Mouse (Mus musculus) ES-CJ7 (cell line): ENCODE results near the gene Tab1.
A peak's percentile ranks its signal among the peaks of the same experiment; 100 is the strongest.

Experiments used
- DNase-seq: peaks from one replicate; pipeline ENCODE4 v3.0.0; 2011; ENCODE audit warnings: low read depth, low spot score

Tab1 gene

DNA sequence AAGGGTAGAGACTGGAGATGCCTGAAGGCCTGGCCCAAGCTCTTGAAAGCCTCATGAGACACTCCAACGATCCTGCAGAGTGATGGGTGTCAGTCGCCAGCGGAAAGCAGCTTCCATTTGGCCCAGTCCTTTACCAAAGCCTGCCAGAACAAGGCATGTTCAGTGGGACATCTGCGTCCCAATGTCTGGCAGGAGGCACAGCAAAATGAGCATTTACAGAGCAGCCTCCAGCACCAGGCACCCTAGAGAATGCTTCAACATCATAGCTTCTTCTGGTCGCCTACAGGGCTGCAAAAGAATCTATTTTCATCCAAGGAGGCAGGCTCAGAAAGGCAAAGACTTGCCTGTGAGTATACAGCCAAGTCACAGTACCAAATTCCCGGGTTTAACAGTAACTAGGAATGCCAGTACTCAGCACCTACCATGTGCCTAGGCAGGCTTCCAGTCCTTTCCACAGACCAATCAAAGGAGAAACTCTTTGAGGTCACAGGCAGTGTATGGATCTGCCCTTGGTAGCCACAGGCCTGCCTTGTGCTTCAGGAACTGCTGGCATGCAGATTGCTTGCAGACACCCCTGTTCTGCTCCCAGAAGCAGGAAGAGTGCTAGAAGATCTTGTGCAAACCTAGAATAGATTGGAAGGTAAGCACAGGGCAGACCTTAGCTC lies 69.3 kb downstream of the Tab1 start:
- DNase-seq = no peak

DNA sequence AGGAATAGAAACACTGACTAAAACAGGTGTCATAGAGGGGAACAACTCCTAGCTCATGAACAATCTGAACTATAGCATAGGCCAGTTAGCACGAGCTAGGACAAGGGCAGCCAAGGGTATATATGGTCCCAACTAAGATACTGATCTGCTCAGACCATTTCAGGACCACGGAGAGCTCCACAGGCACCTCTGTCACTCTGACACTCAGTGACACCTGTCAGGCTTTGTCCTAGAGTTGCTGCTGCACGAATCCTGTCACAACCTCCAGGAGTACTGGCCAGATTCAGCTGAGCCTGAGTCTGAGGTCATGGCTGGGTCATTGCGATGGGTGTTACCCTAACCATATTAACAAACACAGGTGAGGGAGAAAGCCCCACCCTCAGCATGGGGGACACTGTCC lies 70.5 kb downstream of the Tab1 start:
- DNase-seq = peak; percentile 64

DNA sequence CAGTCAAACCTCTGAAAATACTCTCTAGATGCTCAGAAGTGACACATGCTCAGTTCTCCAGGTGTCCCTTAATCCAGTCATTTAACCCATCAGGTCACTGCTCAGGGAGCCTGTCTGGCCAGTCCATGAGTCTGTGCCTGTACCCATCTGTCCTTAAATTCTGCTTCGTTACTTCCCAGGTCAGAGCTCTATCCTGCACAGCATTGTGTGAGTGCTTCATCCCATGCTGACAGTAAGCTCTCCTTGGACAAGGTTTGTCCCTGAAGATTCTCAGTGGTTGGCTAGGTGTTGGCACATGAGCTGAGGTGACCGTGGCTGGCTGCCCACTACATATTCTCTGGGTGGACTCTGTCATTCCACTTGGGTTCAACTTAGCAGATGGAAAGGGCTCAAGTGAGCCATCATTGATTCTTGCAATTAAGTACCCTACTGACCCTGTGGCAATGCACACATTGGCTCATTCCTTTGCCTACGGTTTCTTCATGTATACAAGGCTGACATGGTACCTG lies 73.2 kb downstream of the Tab1 start:
- DNase-seq = no peak

DNA sequence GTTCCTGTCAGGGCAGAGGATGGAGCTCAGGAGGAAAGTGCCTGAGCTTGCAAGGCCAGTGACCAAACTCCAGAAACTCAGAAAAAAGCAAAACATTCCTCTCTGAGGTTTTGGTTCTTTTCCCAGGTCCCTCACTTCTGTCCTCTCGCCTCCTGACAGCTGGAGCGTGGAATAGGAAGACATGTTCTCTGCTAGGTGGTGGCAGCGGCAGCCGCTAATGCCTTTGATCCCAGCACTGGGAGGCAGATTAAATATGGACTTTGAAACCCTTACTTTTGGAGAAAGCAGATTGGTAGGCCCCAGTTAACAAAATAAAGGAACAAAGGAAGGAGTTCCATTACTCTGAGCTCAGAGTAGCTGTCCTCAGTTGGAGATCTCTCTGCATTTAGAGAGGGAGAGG lies 75.5 kb downstream of the Tab1 start:
- DNase-seq = no peak
